Mouse (Mus musculus): ENCODE results near the gene H6pd. TPM values are rescaled to one million over a fixed set of nuclear protein-coding genes. Genes with fewer than 3 reads are reported as not detected.

The H6pd gene
- polyA plus RNA-seq, 1 experiment from 2014 or later, result 2.8 TPM

DNA sequence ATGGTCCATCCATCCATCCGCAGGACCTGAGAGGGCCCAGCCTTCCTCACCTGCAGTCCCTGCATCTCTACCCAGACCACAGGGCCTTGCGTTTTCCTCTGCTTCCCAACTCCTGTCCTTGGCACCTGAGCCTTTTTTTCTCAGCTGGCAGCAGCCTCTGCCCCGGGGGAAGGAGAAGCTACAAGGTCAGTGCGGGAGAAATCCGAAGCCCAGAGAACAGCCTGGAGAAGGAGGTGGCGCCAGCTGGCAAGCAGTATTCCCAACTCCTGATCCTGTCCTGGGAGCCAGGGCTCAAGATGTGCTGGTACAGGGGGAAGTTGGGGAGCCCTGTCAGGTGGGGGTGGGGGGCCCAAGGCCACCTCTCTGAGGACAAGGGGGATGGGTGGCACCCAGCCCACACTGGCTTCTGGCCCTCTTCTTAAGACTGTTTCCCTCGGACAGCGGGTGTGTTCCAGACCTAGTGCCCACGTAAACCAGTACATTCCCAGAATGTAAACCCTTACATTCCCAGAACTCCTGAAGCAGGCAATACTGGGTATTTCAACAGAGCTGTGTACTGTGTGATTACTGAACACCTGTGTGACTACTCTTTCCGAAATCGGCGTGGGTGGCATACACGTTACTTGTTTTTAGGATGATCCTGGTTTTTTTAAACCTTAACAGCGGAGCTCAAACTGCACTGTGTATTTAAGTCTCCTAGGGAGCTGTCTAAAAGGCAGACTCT lies 9.9 kb downstream of the H6pd start:
- ATAC-seq (ENCODE audit: low FRiP score) (no peak), DNase-seq (ENCODE audit: low spot score) (no peak)
- H3K4me3 ChIP-seq (ENCODE audit: low read depth, low read length), result no peak overlapping the region
- 87% methylated on average over 14 of the region's 14 CpGs for WGBS
- H3K4me2 ChIP-seq (replicated peaks; ENCODE audit: low read depth, low read length), result no peak overlapping the region
- H3K36me3 ChIP-seq (ENCODE audit: control insufficient read depth, insufficient read depth, low read length), result no peaks in the 10 kb centered on the region
- H3K9me3 ChIP-seq (ENCODE audit: control insufficient read depth, low read length), result no peaks in the 10 kb centered on the region
- H3K27ac ChIP-seq (ENCODE audit: low read depth, low read length), result no peak overlapping the region
- no peaks in the 10 kb centered on the region for H3K27me3 ChIP-seq (ENCODE audit: control insufficient read depth, insufficient read depth, low read length)
- H3K4me1 ChIP-seq (replicated peaks; ENCODE audit: control insufficient read depth, insufficient read depth, low read length), result no peaks in the 10 kb centered on the region
- H3K9ac ChIP-seq (ENCODE audit: low read depth, low read length), result no peak overlapping the region

DNA sequence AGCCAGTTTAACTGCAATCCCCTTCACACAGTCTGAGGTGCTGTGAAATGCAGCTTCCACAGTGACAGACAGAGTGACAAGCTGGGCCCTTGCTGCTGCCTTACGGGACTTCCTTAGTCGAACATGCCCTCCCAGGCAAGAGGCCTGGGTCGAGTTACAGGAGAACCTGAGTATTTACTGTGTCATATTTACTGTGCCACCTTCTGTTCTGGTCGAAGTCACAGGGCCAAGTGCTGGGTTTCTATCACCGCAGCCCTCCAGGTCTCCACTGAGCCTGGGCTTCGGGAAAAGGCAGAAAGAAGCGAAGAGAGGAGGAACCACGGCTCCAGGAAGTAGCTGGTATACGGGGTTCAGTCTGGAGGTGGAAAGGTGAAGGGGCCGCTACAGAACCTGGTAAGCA lies 10.8 kb downstream of the H6pd start:
- no peaks in the 10 kb centered on the region for H3K9me3 ChIP-seq (ENCODE audit: control insufficient read depth, low read length)
- no peak for DNase-seq (ENCODE audit: low spot score)
- WGBS, result 76% methylated on average over 10 of the region's 10 CpGs
- H3K36me3 ChIP-seq (ENCODE audit: control insufficient read depth, insufficient read depth, low read length), result no peaks in the 10 kb centered on the region
- H3K9ac ChIP-seq (ENCODE audit: low read depth, low read length), result no peak overlapping the region
- no peak overlapping the region for H3K27ac ChIP-seq (ENCODE audit: low read depth, low read length)
- H3K27me3 ChIP-seq (ENCODE audit: control insufficient read depth, insufficient read depth, low read length), result no peaks in the 10 kb centered on the region
- H3K4me3 ChIP-seq (ENCODE audit: low read depth, low read length), result no peak overlapping the region
- no peak overlapping the region for H3K4me2 ChIP-seq (replicated peaks; ENCODE audit: low read depth, low read length)
- ATAC-seq (ENCODE audit: low FRiP score), result no peak
- no peaks in the 10 kb centered on the region for H3K4me1 ChIP-seq (replicated peaks; ENCODE audit: control insufficient read depth, insufficient read depth, low read length)

DNA sequence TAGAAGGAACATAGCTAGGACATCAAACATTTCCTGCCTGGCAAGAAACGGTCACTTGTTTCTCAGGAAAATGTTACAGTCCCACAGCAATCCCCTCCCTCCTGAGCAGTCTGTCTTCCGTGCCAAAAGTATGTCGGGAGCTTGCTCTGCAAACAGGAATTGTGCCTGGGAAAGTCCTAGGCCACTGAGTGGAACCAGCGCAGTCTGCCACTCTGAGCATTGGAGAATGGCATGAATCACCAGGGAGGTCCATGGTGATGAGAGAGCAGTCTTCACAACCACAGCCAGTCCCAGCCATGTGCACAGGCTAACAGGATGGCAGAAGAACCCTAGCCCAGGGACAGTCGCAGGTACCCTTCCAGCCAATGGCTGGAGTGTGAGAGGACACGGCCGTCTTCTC lies 12.4 kb downstream of the H6pd start:
- WGBS, result 86% methylated on average over 7 of the region's 7 CpGs
- no peak overlapping the region for H3K27ac ChIP-seq (ENCODE audit: low read depth, low read length)

DNA sequence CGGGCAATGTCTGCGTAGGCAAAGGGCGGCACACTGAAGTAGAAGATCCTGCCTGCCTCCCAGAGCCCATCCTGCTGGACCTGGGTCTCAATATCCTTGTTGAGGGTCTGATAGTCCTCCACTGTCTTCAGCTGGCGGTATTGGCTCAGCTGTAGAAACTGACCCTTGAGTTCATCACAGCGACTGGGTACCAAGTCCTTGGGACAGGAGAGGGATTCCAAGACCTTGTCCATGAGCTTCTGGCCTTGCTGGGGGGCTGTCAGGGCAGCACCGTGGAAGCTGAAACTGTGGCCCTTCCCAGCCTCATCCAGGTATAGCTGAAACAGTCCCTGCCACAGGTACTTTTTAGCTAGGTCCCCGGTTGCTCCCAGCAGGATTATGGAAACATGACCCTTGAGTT lies 12.9 kb downstream of the H6pd start:
- WGBS, result 94% methylated on average over 7 of the region's 7 CpGs
- no peak for ATAC-seq (ENCODE audit: low FRiP score)
- no peak overlapping the region for H3K9ac ChIP-seq (ENCODE audit: low read depth, low read length)

More for the DNA sequence above, 12.4 kb downstream of the H6pd start:
- ATAC-seq (ENCODE audit: low FRiP score) (no peak), DNase-seq (ENCODE audit: low spot score) (no peak)
- Histone ChIP-seq H3K9me3 (ENCODE audit: control insufficient read depth, low read length) (no peaks in the 10 kb centered on the region), H3K27me3 (ENCODE audit: control insufficient read depth, insufficient read depth, low read length) (no peaks in the 10 kb centered on the region), H3K4me3 (ENCODE audit: low read depth, low read length) (no peak overlapping the region), H3K9ac (ENCODE audit: low read depth, low read length) (no peak overlapping the region), H3K4me1 (replicated peaks; ENCODE audit: control insufficient read depth, insufficient read depth, low read length) (no peaks in the 10 kb centered on the region), H3K4me2 (replicated peaks; ENCODE audit: low read depth, low read length) (no peak overlapping the region), H3K36me3 (ENCODE audit: control insufficient read depth, insufficient read depth, low read length) (no peaks in the 10 kb centered on the region)

DNA sequence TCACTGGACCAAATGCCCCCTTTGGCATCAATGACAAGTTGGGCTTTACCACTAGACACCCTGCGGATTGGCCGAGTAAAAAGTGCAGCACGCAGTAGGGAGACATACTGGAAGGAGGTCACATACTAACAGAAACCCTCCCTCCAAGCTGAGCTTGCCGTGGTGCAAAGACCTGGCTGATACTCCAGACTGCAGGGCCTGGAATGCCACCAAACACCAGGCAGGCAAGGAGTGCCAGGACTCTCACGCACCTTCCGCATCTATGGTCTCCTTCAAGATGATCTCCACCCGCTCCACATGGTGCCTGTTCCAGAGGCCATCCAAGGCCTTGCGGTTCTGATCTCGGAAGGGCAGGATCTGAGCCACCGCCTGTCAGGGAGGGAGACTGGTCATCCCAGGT lies 14.6 kb downstream of the H6pd start:
- no peak overlapping the region for H3K9ac ChIP-seq (ENCODE audit: low read depth, low read length)
- H3K27ac ChIP-seq (ENCODE audit: low read depth, low read length), result no peak overlapping the region
- WGBS, result 92% methylated on average over 10 of the region's 10 CpGs
- no peak for ATAC-seq (ENCODE audit: low FRiP score)
- H3K4me1 ChIP-seq (replicated peaks; ENCODE audit: control insufficient read depth, insufficient read depth, low read length), result peaks cover 9% of the 10 kb centered on the region
- H3K9me3 ChIP-seq (ENCODE audit: control insufficient read depth, low read length), result no peaks in the 10 kb centered on the region
- no peaks in the 10 kb centered on the region for H3K27me3 ChIP-seq (ENCODE audit: control insufficient read depth, insufficient read depth, low read length)
- H3K4me2 ChIP-seq (replicated peaks; ENCODE audit: low read depth, low read length), result no peak overlapping the region; the same call in 1 of the 2 replicates
- no peak overlapping the region for H3K4me3 ChIP-seq (ENCODE audit: low read depth, low read length)
- DNase-seq (ENCODE audit: low spot score), result no peak
- no peaks in the 10 kb centered on the region for H3K36me3 ChIP-seq (ENCODE audit: control insufficient read depth, insufficient read depth, low read length)

More for the DNA sequence above, 12.9 kb downstream of the H6pd start:
- H3K27me3 ChIP-seq (ENCODE audit: control insufficient read depth, insufficient read depth, low read length), result no peaks in the 10 kb centered on the region
- no peaks in the 10 kb centered on the region for H3K36me3 ChIP-seq (ENCODE audit: control insufficient read depth, insufficient read depth, low read length)
- H3K4me1 ChIP-seq (replicated peaks; ENCODE audit: control insufficient read depth, insufficient read depth, low read length), result peaks cover under 1% of the 10 kb centered on the region; the same call in 1 of the 2 replicates
- no peak overlapping the region for H3K27ac ChIP-seq (ENCODE audit: low read depth, low read length)
- H3K4me3 ChIP-seq (ENCODE audit: low read depth, low read length), result no peak overlapping the region
- no peak for DNase-seq (ENCODE audit: low spot score)
- no peaks in the 10 kb centered on the region for H3K9me3 ChIP-seq (ENCODE audit: control insufficient read depth, low read length)
- no peak overlapping the region for H3K4me2 ChIP-seq (replicated peaks; ENCODE audit: low read depth, low read length)

DNA sequence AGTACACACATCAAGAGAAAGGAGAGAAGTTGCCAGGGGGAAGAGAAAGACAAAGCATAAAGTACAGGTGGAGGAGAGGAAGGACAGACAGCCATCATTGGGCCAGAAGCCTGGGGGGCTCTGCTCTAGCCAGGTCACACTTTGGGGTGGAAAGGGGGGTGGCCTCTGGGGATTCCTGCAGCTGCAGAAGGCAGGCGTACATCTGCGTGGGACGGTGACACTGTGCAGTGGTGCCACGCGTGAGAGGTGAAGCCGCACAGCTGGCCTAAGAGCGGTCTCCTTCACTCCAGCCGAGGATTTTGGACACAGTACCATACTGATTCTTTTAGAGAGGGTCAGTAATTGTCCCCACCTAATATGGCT lies 16.2 kb downstream of the H6pd start:
- no peaks in the 10 kb centered on the region for H3K36me3 ChIP-seq (ENCODE audit: control insufficient read depth, insufficient read depth, low read length)
- no peak overlapping the region for H3K4me3 ChIP-seq (ENCODE audit: low read depth, low read length)
- 96% methylated on average over 8 of the region's 8 CpGs for WGBS
- H3K9ac ChIP-seq (ENCODE audit: low read depth, low read length), result no peak overlapping the region
- H3K27ac ChIP-seq (ENCODE audit: low read depth, low read length), result no peak overlapping the region
- no peaks in the 10 kb centered on the region for H3K9me3 ChIP-seq (ENCODE audit: control insufficient read depth, low read length)
- ATAC-seq (ENCODE audit: low FRiP score) (no peak), DNase-seq (ENCODE audit: low spot score) (no peak)
- H3K4me1 ChIP-seq (replicated peaks; ENCODE audit: control insufficient read depth, insufficient read depth, low read length), result peaks cover 9% of the 10 kb centered on the region
- H3K4me2 ChIP-seq (replicated peaks; ENCODE audit: low read depth, low read length), result no peak overlapping the region
- no peaks in the 10 kb centered on the region for H3K27me3 ChIP-seq (ENCODE audit: control insufficient read depth, insufficient read depth, low read length)

DNA sequence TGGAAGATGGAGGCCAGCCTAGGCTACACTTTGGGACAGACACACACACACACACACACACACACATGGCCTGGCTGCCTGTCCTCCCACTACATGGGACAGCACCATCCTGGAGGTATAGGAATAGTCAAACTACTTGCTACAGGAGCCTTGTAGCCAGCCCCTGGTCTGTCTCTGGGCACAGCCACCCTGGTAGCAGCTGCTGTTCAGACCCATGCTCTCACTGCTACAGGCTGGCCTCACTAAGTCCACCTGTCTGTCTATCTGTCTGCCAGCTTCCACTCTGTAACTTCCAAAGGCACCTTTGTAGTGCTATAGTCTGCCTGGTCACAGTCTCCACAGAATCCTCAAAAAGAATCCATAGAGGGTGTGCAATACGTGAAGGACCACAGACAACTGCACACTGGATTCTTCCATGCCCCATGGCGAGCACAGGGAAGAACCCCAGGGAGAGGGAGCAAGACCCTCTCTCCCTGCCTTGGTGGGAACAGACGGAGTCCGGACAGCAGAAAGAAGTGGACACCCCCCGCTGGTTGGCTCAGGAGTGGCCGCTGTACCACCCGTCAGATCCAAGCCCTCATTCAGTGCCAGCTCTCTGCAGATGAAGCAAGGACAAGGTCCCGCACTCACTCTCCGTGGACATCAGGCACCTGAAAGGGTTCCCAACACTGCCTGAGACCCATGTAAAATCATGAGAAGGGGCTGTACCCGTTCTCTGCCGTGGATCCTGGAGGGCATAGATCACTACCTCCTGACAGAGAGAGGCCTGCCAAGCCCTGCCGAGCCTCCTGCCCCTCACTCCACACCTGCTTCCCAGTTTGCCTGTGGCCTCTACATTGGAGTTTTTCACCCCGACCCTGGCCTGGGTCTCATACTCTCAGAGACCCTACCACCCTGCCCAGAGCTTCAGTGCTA lies 16.8 kb downstream of the H6pd start:
- no peak overlapping the region for H3K27ac ChIP-seq (ENCODE audit: low read depth, low read length)
- ATAC-seq (ENCODE audit: low FRiP score) (no peak), DNase-seq (ENCODE audit: low spot score) (no peak)
- H3K4me2 ChIP-seq (replicated peaks; ENCODE audit: low read depth, low read length), result no peak overlapping the region
- no peak overlapping the region for H3K4me3 ChIP-seq (ENCODE audit: low read depth, low read length)
- H3K36me3 ChIP-seq (ENCODE audit: control insufficient read depth, insufficient read depth, low read length), result no peaks in the 10 kb centered on the region
- no peaks in the 10 kb centered on the region for H3K9me3 ChIP-seq (ENCODE audit: control insufficient read depth, low read length)
- H3K27me3 ChIP-seq (ENCODE audit: control insufficient read depth, insufficient read depth, low read length), result no peaks in the 10 kb centered on the region
- peaks cover 9% of the 10 kb centered on the region for H3K4me1 ChIP-seq (replicated peaks; ENCODE audit: control insufficient read depth, insufficient read depth, low read length)
- 79% methylated on average over 13 of the region's 13 CpGs for WGBS
- H3K9ac ChIP-seq (ENCODE audit: low read depth, low read length), result no peak overlapping the region

DNA sequence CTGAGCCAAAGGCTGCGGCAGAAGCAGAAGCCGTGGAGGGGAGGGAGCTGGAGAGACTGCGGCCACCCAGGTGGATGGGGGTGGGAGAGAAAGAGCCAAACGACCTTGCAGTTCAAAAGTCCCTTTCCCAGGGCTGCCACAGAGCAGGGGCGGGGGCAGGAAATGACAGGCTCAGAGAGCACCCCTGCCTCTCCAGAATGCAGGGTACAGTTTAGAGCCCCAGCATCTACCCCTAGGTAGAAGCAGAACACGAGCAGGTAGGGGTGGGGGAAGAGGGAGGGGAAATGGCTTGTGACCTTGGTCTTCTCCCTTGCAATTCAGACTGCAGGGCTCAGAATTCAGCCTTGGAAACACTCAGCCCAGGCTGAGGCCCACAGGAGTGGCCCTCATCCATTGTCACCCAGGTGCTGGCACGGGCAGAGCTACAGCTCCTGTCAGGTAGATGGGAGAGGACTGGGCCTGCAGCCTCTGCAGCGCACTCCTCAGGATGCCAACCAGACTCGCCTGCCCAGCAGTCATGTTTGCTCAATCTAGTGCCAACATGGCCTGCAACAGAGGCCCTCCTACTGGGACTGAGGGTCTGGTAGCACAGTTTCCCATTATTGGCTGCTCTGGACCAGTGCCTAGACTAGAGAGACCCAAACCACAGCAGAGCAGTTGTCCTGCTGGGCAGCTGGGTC lies 17.7 kb downstream of the H6pd start:
- H3K4me1 ChIP-seq (replicated peaks; ENCODE audit: control insufficient read depth, insufficient read depth, low read length), result peaks cover 9% of the 10 kb centered on the region
- DNase-seq (ENCODE audit: low spot score) (no peak), ATAC-seq (ENCODE audit: low FRiP score) (no peak)
- H3K36me3 ChIP-seq (ENCODE audit: control insufficient read depth, insufficient read depth, low read length), result no peaks in the 10 kb centered on the region
- no peak overlapping the region for H3K27ac ChIP-seq (ENCODE audit: low read depth, low read length)
- no peaks in the 10 kb centered on the region for H3K27me3 ChIP-seq (ENCODE audit: control insufficient read depth, insufficient read depth, low read length)
- H3K4me2 ChIP-seq (replicated peaks; ENCODE audit: low read depth, low read length), result no peak overlapping the region
- peak overlapping the region; percentile 37; the same call in 1 of the 2 replicates for H3K9ac ChIP-seq (ENCODE audit: low read depth, low read length)
- no peaks in the 10 kb centered on the region for H3K9me3 ChIP-seq (ENCODE audit: control insufficient read depth, low read length)
- H3K4me3 ChIP-seq (ENCODE audit: low read depth, low read length), result no peak overlapping the region
- WGBS, result 26% methylated on average over 9 of the region's 9 CpGs
